Mouse (Mus musculus): ENCODE results near the gene Slc5a1. TPM values are rescaled to one million over a fixed set of nuclear protein-coding genes. Genes with fewer than 3 reads are reported as not detected.

Slc5a1 gene
- not detected in 2 replicates for polyA plus RNA-seq (2016; fragmentation: Nextera tagmentation; extraction: Ambion mirVana)

- Histone ChIP-seq H3K4me1 (replicated peaks) (peaks cover 19% of the 10 kb centered on the region), H3K9me3 (no peaks in the 10 kb centered on the region), H3K27ac (peak within 1 kb of the TSS; percentile 24; the same call in 1 of the 2 replicates), H3K4me3 (peak within 1 kb of the TSS; percentile 27), H3K27me3 (ENCODE audit: insufficient read depth, poor library complexity, severe bottlenecking) (peaks cover 41% of the 10 kb centered on the region), H3K36me3 (no peaks in the 10 kb centered on the region)
- DNase-seq (ENCODE audit: low spot score): no peak
- 19% methylated on average over 25 of the region's 25 CpGs for WGBS
Measured at GRCm38 (mm10) chr5:33104025-33104481, at the start of gene Slc5a1. Gene Slc5a1 (plus strand): TSS chr5:33104219.

GRCm38 (mm10) chr5:33056126-33056765 lies 47.8 kb upstream of the Slc5a1 start:
- WGBS: 84% methylated on average over 10 of the region's 10 CpGs
- no peaks in the 10 kb centered on the region for H3K9me3 ChIP-seq
- no peaks in the 10 kb centered on the region for H3K27me3 ChIP-seq (ENCODE audit: insufficient read depth, poor library complexity, severe bottlenecking)
- H3K27ac ChIP-seq: no peak overlapping the region
- H3K4me1 ChIP-seq (replicated peaks): no peaks in the 10 kb centered on the region
- DNase-seq (ENCODE audit: low spot score): no peak
- no peak overlapping the region for H3K4me3 ChIP-seq
- H3K36me3 ChIP-seq: no peaks in the 10 kb centered on the region

GRCm38 (mm10) chr5:33070071-33070470 lies 33.9 kb upstream of the Slc5a1 start:
- Histone ChIP-seq H3K27ac (no peak overlapping the region), H3K27me3 (ENCODE audit: insufficient read depth, poor library complexity, severe bottlenecking) (no peaks in the 10 kb centered on the region)

GRCm38 (mm10) chr5:33076490-33077191 lies 27.4 kb upstream of the Slc5a1 start:
- Histone ChIP-seq H3K36me3 (no peaks in the 10 kb centered on the region), H3K4me1 (replicated peaks) (no peaks in the 10 kb centered on the region), H3K4me3 (no peak overlapping the region), H3K27ac (no peak overlapping the region), H3K27me3 (ENCODE audit: insufficient read depth, poor library complexity, severe bottlenecking) (no peaks in the 10 kb centered on the region), H3K9me3 (no peaks in the 10 kb centered on the region)
- no peak for DNase-seq (ENCODE audit: low spot score)
- 88% methylated on average over 6 of the region's 6 CpGs for WGBS

More at GRCm38 (mm10) chr5:33070071-33070470, 33.9 kb upstream of the Slc5a1 start:
- Histone ChIP-seq H3K4me1 (replicated peaks) (no peaks in the 10 kb centered on the region), H3K36me3 (no peaks in the 10 kb centered on the region), H3K9me3 (no peaks in the 10 kb centered on the region), H3K4me3 (no peak overlapping the region)
- DNase-seq (ENCODE audit: low spot score): no peak

- no peaks in the 10 kb centered on the region for H3K4me1 ChIP-seq (replicated peaks)
- no peak overlapping the region for H3K4me3 ChIP-seq
- H3K9me3 ChIP-seq: no peaks in the 10 kb centered on the region
- H3K27me3 ChIP-seq (ENCODE audit: insufficient read depth, poor library complexity, severe bottlenecking): no peaks in the 10 kb centered on the region
- H3K27ac ChIP-seq: no peak overlapping the region
- no peaks in the 10 kb centered on the region for H3K36me3 ChIP-seq
- no peak for DNase-seq (ENCODE audit: low spot score)
- WGBS: 91% methylated on average over 1 of the region's 1 CpGs
Measured at GRCm38 (mm10) chr5:33082896-33083295, 21.1 kb upstream of the Slc5a1 start.

GRCm38 (mm10) chr5:33084599-33084998 lies 19.4 kb upstream of the Slc5a1 start:
- no peaks in the 10 kb centered on the region for H3K36me3 ChIP-seq
- H3K4me3 ChIP-seq: no peak overlapping the region
- no peaks in the 10 kb centered on the region for H3K4me1 ChIP-seq (replicated peaks)
- no peaks in the 10 kb centered on the region for H3K9me3 ChIP-seq
- H3K27ac ChIP-seq: no peak overlapping the region
- H3K27me3 ChIP-seq (ENCODE audit: insufficient read depth, poor library complexity, severe bottlenecking): no peaks in the 10 kb centered on the region
- 84% methylated on average over 5 of the region's 5 CpGs for WGBS
- DNase-seq (ENCODE audit: low spot score): no peak

GRCm38 (mm10) chr5:33091342-33091741 lies 12.7 kb upstream of the Slc5a1 start:
- Histone ChIP-seq H3K4me1 (replicated peaks) (no peaks in the 10 kb centered on the region), H3K27ac (no peak overlapping the region), H3K36me3 (no peaks in the 10 kb centered on the region), H3K9me3 (no peaks in the 10 kb centered on the region), H3K27me3 (ENCODE audit: insufficient read depth, poor library complexity, severe bottlenecking) (no peaks in the 10 kb centered on the region), H3K4me3 (no peak overlapping the region)
- DNase-seq (ENCODE audit: low spot score): no peak
- WGBS: 89% methylated on average over 6 of the region's 6 CpGs

- Histone ChIP-seq H3K9me3 (no peaks in the 10 kb centered on the region), H3K4me1 (replicated peaks) (no peaks in the 10 kb centered on the region), H3K36me3 (no peaks in the 10 kb centered on the region), H3K27ac (no peak overlapping the region), H3K27me3 (ENCODE audit: insufficient read depth, poor library complexity, severe bottlenecking) (no peaks in the 10 kb centered on the region), H3K4me3 (no peak overlapping the region)
- DNase-seq (ENCODE audit: low spot score): no peak
- 90% methylated on average over 4 of the region's 4 CpGs for whole genome bisulfite sequencing
Measured at GRCm38 (mm10) chr5:33095315-33095714, 8.7 kb upstream of the Slc5a1 start.

- 22% methylated on average over 12 of the region's 12 CpGs for WGBS
- Histone ChIP-seq H3K4me3 (no peak overlapping the region), H3K36me3 (no peaks in the 10 kb centered on the region), H3K4me1 (replicated peaks) (peaks cover 19% of the 10 kb centered on the region), H3K27me3 (ENCODE audit: insufficient read depth, poor library complexity, severe bottlenecking) (peaks cover 41% of the 10 kb centered on the region), H3K9me3 (no peaks in the 10 kb centered on the region), H3K27ac (0 out of 2 replicates have a peak overlapping the region, but pooled peaks have one; percentile 24)
- no peak for DNase-seq (ENCODE audit: low spot score)
Measured at GRCm38 (mm10) chr5:33102369-33103055, 1.5 kb upstream of the Slc5a1 start.

GRCm38 (mm10) chr5:33104876-33105275 lies 857 bp downstream of the Slc5a1 start:
- Histone ChIP-seq H3K36me3 (no peaks in the 10 kb centered on the region), H3K4me1 (replicated peaks) (peaks cover 19% of the 10 kb centered on the region), H3K9me3 (no peaks in the 10 kb centered on the region), H3K27me3 (ENCODE audit: insufficient read depth, poor library complexity, severe bottlenecking) (peaks cover 41% of the 10 kb centered on the region), H3K27ac (no peak overlapping the region), H3K4me3 (no peak overlapping the region)
- 63% methylated on average over 1 of the region's 1 CpGs for WGBS
- DNase-seq (ENCODE audit: low spot score): no peak

- Histone ChIP-seq H3K9me3 (no peaks in the 10 kb centered on the region), H3K27ac (no peak overlapping the region), H3K4me1 (replicated peaks) (peaks cover 19% of the 10 kb centered on the region), H3K4me3 (no peak overlapping the region), H3K36me3 (no peaks in the 10 kb centered on the region), H3K27me3 (ENCODE audit: insufficient read depth, poor library complexity, severe bottlenecking) (peaks cover 41% of the 10 kb centered on the region)
- 87% methylated on average over 6 of the region's 6 CpGs for WGBS
- no peak for DNase-seq (ENCODE audit: low spot score)
Measured at GRCm38 (mm10) chr5:33105660-33106059, 1.6 kb downstream of the Slc5a1 start.

GRCm38 (mm10) chr5:33107056-33107455 lies 3.0 kb downstream of the Slc5a1 start:
- DNase-seq (ENCODE audit: low spot score): no peak
- WGBS: 81% methylated on average over 6 of the region's 6 CpGs
- peaks cover 41% of the 10 kb centered on the region for H3K27me3 ChIP-seq (ENCODE audit: insufficient read depth, poor library complexity, severe bottlenecking)
- no peak overlapping the region for H3K27ac ChIP-seq
- H3K9me3 ChIP-seq: no peaks in the 10 kb centered on the region
- no peak overlapping the region for H3K4me3 ChIP-seq
- no peaks in the 10 kb centered on the region for H3K36me3 ChIP-seq
- peaks cover 19% of the 10 kb centered on the region for H3K4me1 ChIP-seq (replicated peaks)

All from hindbrain, embryonic 10.5 days (tissue).